Mouse (Mus musculus) retina, postnatal 7 days (tissue): ENCODE measurements around the gene Ing3.

ENCODE experiments used
- DNase-seq: peaks from one replicate; pipeline ENCODE4 v3.0.0-alpha.2; 2012; ENCODE audit warnings: low read depth, low spot score

Ing3 gene

GRCm38 (mm10) chr6:21991151-21991550 lies 41.8 kb downstream of the Ing3 start:
- DNase-seq: no peak

GRCm38 (mm10) chr6:21993070-21993469 lies 43.7 kb downstream of the Ing3 start:
- DNase-seq: no peak

GRCm38 (mm10) chr6:21998131-21998530 lies 48.8 kb downstream of the Ing3 start:
- DNase-seq: no peak

- DNase-seq: no peak
Observed at GRCm38 (mm10) chr6:21999025-21999424, 49.7 kb downstream of the Ing3 start.

- no peak for DNase-seq
Observed at GRCm38 (mm10) chr6:22000086-22000485, 50.7 kb downstream of the Ing3 start.

GRCm38 (mm10) chr6:22000881-22001280 lies 51.5 kb downstream of the Ing3 start:
- DNase-seq: no peak

- no peak for DNase-seq
Observed at GRCm38 (mm10) chr6:22001284-22001916, 52.0 kb downstream of the Ing3 start.

- DNase-seq: no peak
Observed at GRCm38 (mm10) chr6:22002521-22003199, 53.3 kb downstream of the Ing3 start.

- no peak for DNase-seq
Observed at GRCm38 (mm10) chr6:22003200-22003587, 53.8 kb downstream of the Ing3 start.

- DNase-seq: no peak
Observed at GRCm38 (mm10) chr6:22003959-22004543, 54.7 kb downstream of the Ing3 start.

GRCm38 (mm10) chr6:22008346-22008745 lies 59.0 kb downstream of the Ing3 start:
- no peak for DNase-seq

GRCm38 (mm10) chr6:22010258-22010657 lies 60.9 kb downstream of the Ing3 start:
- no peak for DNase-seq

- no peak for DNase-seq
Observed at GRCm38 (mm10) chr6:22010761-22011281, 61.5 kb downstream of the Ing3 start.

- DNase-seq: no peak
Observed at GRCm38 (mm10) chr6:22011546-22011945, 62.2 kb downstream of the Ing3 start.

- no peak for DNase-seq
Observed at GRCm38 (mm10) chr6:22012099-22012498, 62.7 kb downstream of the Ing3 start.

- no peak for DNase-seq
Observed at GRCm38 (mm10) chr6:22012501-22012900, 63.1 kb downstream of the Ing3 start.

- DNase-seq: no peak
Observed at GRCm38 (mm10) chr6:22013394-22013793, 64.0 kb downstream of the Ing3 start.

- no peak for DNase-seq
Observed at GRCm38 (mm10) chr6:22014291-22014911, 65.0 kb downstream of the Ing3 start.

GRCm38 (mm10) chr6:22017631-22018030 lies 68.3 kb downstream of the Ing3 start:
- DNase-seq: no peak

GRCm38 (mm10) chr6:22018768-22019445 lies 69.5 kb downstream of the Ing3 start:
- no peak for DNase-seq

GRCm38 (mm10) chr6:22019637-22020036 lies 70.3 kb downstream of the Ing3 start:
- DNase-seq: no peak

- DNase-seq: no peak
Observed at GRCm38 (mm10) chr6:22020696-22021095, 71.3 kb downstream of the Ing3 start.
